Comparison of ENCODE assay signal across 9 mouse cellular contexts in the genomic region with DNA sequence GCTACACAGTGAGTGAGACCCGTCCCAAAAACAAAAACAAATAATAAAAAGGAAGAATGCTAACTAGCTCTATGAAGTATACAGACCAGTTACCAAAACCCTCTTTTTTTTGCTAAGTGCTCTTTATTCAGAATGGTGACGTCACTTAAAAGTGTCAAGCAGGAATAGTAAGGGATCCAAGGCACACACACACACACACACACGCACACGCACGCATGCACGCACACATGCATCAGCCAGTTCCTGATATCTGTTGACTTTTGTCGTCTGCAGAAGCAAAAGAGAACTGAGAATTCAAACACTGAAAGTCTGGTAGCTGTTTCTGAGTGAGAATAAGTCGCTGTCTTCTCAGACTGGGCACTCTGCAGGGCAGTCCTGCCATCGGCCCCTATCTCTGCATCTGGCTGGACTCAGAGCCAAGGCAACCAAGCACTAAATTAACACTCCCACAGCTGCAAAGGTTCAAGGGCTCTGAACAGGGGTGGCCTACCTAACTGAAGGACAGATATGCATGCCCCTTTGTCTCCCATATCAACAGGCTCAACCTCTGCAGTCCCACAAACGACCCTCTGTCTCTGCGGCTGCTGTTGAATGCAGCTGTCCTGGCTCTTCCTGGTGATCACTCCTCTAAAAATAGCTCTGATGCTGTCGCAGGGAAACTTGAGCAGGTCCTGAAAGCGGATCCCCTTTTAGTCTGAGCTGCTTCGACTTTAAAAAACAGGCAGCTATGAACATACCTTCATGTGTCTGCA.
A peak's percentile ranks its signal among the peaks of the same experiment; 100 is the strongest.
DNase-seq lines count a peak whose midpoint lies in the region; ATAC-seq and TF ChIP-seq lines count a peak whose summit lies in the region.
"Had no signal": no experiment of that assay in that cellular context is flagged by ENCODE, and none has a peak within 500 bp of the region (broad histone marks: within the 10 kb centered on the region; RNA-seq: fewer than 3 reads in every experiment).

No protein-coding gene starts in this region.

- no peaks in the 10 kb centered on the region for H3K9me3 ChIP-seq in lung, embryonic 15.5 days
- H3K9me3 ChIP-seq in embryonic facial prominence, embryonic 14.5 days (ENCODE audit: control insufficient read depth, low read length): no peaks in the 10 kb centered on the region
- H3K9me3 ChIP-seq in heart, postnatal 0 days (replicated peaks; ENCODE audit: control insufficient read depth, low read length): no peaks in the 10 kb centered on the region

- no peak overlapping the region for H3K4me3 ChIP-seq in lung, embryonic 15.5 days
- no peak overlapping the region for H3K4me3 ChIP-seq in embryonic facial prominence, embryonic 14.5 days (ENCODE audit: low read depth, low read length)
- H3K4me3 ChIP-seq in heart, postnatal 0 days (ENCODE audit: low read depth, low read length): no peak overlapping the region

- no peak for ATAC-seq in lung, embryonic 15.5 days (ENCODE audit: borderline replicate concordance, extremely low read depth, low FRiP score, low TSS enrichment)
- peak; percentile 77 for ATAC-seq in embryonic facial prominence, embryonic 14.5 days (ENCODE audit: low read depth)
- ATAC-seq in heart, postnatal 0 days (ENCODE audit: insufficient read depth, low read depth): peak; percentile 81
- ATAC-seq: Patski had no signal

- no peaks in the 10 kb centered on the region for H3K27me3 ChIP-seq in lung, embryonic 15.5 days
- no peaks in the 10 kb centered on the region for H3K27me3 ChIP-seq in embryonic facial prominence, embryonic 14.5 days (replicated peaks; ENCODE audit: control insufficient read depth, insufficient read depth, low read length)
- H3K27me3 ChIP-seq in heart, postnatal 0 days (ENCODE audit: control insufficient read depth, insufficient read depth, low read length): no peaks in the 10 kb centered on the region
- H3K27me3 ChIP-seq: Patski had no signal

- H3K4me1 ChIP-seq in lung, embryonic 15.5 days: peaks cover 18% of the 10 kb centered on the region
- peaks cover 58% of the 10 kb centered on the region for H3K4me1 ChIP-seq in embryonic facial prominence, embryonic 14.5 days (ENCODE audit: control insufficient read depth, insufficient read depth, low read length)
- peaks cover 12% of the 10 kb centered on the region for H3K4me1 ChIP-seq in heart, postnatal 0 days (ENCODE audit: control insufficient read depth, insufficient read depth)

- H3K9ac ChIP-seq in lung, embryonic 15.5 days: no peak overlapping the region
- H3K9ac ChIP-seq in embryonic facial prominence, embryonic 14.5 days (ENCODE audit: low read depth, low read length): no peak overlapping the region
- H3K9ac ChIP-seq in heart, postnatal 0 days (replicated peaks; ENCODE audit: low read depth, low read length): peak overlapping the region; percentile 38; the same call in 1 of the 2 replicates

- H3K27ac ChIP-seq in lung, embryonic 15.5 days: peak overlapping the region; percentile 3; the same call in 1 of the 2 replicates
- peak overlapping the region; percentile 55; the same call in 1 of the 2 replicates for H3K27ac ChIP-seq in embryonic facial prominence, embryonic 14.5 days (replicated peaks; ENCODE audit: low read depth, low read length)
- H3K27ac ChIP-seq in heart, postnatal 0 days (ENCODE audit: low read depth): peak overlapping the region; percentile 72

- H3K36me3 ChIP-seq in lung, embryonic 15.5 days: no peaks in the 10 kb centered on the region
- no peaks in the 10 kb centered on the region for H3K36me3 ChIP-seq in embryonic facial prominence, embryonic 14.5 days (ENCODE audit: control insufficient read depth, insufficient read depth, low read length)
- H3K36me3 ChIP-seq in heart, postnatal 0 days (replicated peaks; ENCODE audit: control insufficient read depth, insufficient read depth, low read length): no peaks in the 10 kb centered on the region

- DNase-seq in lung, adult 18-20 months: no peak
- peak; percentile 85 for DNase-seq in embryonic facial prominence, embryonic 14.5 days (ENCODE audit: low spot score)
- peak; percentile 84 for DNase-seq in heart, postnatal 0 days (ENCODE audit: low spot score)
- DNase-seq in neural tube, embryonic 10.5 days (ENCODE audit: extremely low spot score, low spot score): peak; percentile 27
- no peak for DNase-seq in thymus, postnatal 10 days (ENCODE audit: low spot score in 2 of 2)
- DNase-seq in cerebellum, adult 8-10 months: no peak
- no peak for DNase-seq in thymus, postnatal 14 days

- no peak for TF ChIP-seq EP300 in heart, postnatal 0 days (IDR thresholded peaks at IDR 0.05; ENCODE audit: low read depth)

- TF ChIP-seq CTCF in heart, postnatal 0 days (IDR thresholded peaks at IDR 0.05; ENCODE audit: low read depth): no peak

- 45% methylated on average over 14 of the region's 14 CpGs for WGBS in lung, embryonic 15.5 days
- WGBS in embryonic facial prominence, embryonic 14.5 days: 44% methylated on average over 14 of the region's 14 CpGs
- 27% methylated on average over 14 of the region's 14 CpGs for WGBS in heart, postnatal 0 days

- no peak overlapping the region for H3K4me2 ChIP-seq in lung, embryonic 15.5 days
- H3K4me2 ChIP-seq in embryonic facial prominence, embryonic 14.5 days (ENCODE audit: low read depth, low read length): peak overlapping the region; percentile 5; the same call in 1 of the 2 replicates
- peak overlapping the region; percentile 38 for H3K4me2 ChIP-seq in heart, postnatal 0 days (ENCODE audit: low read depth, low read length)

Comparison
In these comparisons a context has a peak if more than half of its experiments do, and no peak if none do; other contexts are left out.
1. H3K27ac ChIP-seq: peak in every context shown above with its lines; median percentile 72 in heart, postnatal 0 days; 55 in embryonic facial prominence, embryonic 14.5 days; 3 in lung, embryonic 15.5 days.
2. DNase-seq: peak in embryonic facial prominence, embryonic 14.5 days (single experiment), heart, postnatal 0 days (single experiment) and neural tube, embryonic 10.5 days (single experiment); none in lung, adult 18-20 months (0 of 2), thymus, postnatal 10 days (0 of 2), cerebellum, adult 8-10 months (single experiment) and thymus, postnatal 14 days (single experiment).